In the genomic region with DNA sequence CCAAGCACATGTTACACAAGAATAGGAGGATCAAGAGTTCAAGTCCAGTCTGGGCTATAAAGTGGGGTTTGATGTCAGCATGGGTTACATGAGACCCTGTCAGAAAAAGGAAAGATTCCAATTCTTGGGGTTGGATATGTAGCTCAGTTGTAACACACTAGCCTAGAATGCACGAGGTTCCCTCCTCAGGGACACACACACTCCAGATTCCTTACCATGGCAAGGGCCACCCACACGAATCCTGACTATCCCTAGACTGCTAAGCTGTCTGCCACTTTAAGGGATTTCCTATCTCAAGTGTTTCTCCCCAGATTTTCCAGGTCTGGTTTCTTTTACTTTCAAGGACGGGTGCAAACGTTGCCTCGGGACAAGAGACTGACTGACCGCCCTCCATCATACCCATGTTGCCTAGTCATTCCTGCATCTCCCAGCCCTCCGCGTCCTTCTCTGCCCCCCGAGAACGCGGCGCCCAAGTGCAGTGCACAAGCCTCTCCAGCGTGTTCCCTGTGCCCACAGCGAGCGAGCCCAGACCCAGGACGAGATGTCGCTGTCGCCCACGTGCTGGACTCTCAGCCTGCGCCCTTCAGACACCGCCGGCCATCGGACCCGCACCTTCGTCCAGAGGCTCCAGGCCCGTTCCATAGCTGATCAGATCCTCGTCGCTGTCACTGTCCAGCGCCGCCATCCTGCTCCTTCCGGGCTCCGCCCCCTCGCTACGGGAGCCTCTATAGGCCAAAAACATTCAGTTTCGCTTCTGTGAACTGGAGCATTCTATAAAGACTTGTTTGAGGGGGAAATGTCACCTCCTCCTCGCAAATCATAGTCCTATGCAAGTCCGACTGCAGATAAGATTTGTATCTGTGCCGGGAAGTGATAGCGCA, we compare ENCODE assay signal across 8 mouse cellular contexts. TPM values are rescaled to one million over a fixed set of nuclear protein-coding genes. Genes with fewer than 3 reads are reported as not detected.
DNase-seq lines count a peak whose midpoint lies in the region; ATAC-seq and TF ChIP-seq lines count a peak whose summit lies in the region.

Gpatch1 (minus strand) TSS at position 712 of the 881 bp plus-strand sequence.

- H3K4me2 ChIP-seq in lung, embryonic 15.5 days, result peak within 1 kb of the TSS; percentile 72

- ATAC-seq in hematopoietic stem cell, adult 5-6 weeks (replicated peaks in 1 of 2; ENCODE audit: insufficient read depth in 1 of 2, low FRiP score in 2 of 2, low TSS enrichment in 1 of 2, low read depth in 1 of 2, poor library complexity in 2 of 2, severe bottlenecking in 2 of 2), result peak; percentile 89 to 92
- ATAC-seq in lung, embryonic 15.5 days (ENCODE audit: borderline replicate concordance, extremely low read depth, low FRiP score, low TSS enrichment), result peak; percentile 74; the same call in 1 of the 2 replicates

- no peaks in the 10 kb centered on the region for H3K36me3 ChIP-seq in lung, embryonic 15.5 days

- peak within 1 kb of the TSS; percentile 98 for H3K4me3 ChIP-seq in lung, embryonic 15.5 days
- H3K4me3 ChIP-seq in olfactory bulb, adult 2 months (ENCODE audit: insufficient read depth, low read depth, low read length), result peak within 1 kb of the TSS; percentile 95

- TF ChIP-seq POLR2A in olfactory bulb, adult 2 months (IDR thresholded peaks at IDR 0.05; ENCODE audit: insufficient read depth, low read depth, low read length), result 0 out of 2 replicates have a peak, but pooled peaks have one; percentile 38

- no peak for TF ChIP-seq CTCF in olfactory bulb, adult 2 months (IDR thresholded peaks at IDR 0.05; ENCODE audit: insufficient read depth, low read depth, low read length)

- peaks cover 13% of the 10 kb centered on the region for H3K4me1 ChIP-seq in lung, embryonic 15.5 days
- H3K4me1 ChIP-seq in olfactory bulb, adult 2 months (ENCODE audit: control insufficient read depth, insufficient read depth, low read length), result peaks cover 12% of the 10 kb centered on the region

- DNase-seq in MEL-GATA-1-ER (ENCODE audit: extremely low read depth, low read depth), result peak; percentile 75
- DNase-seq in cerebellum, adult 8-10 months, result peak; percentile 96
- peak; percentile 81 for DNase-seq in forelimb bud, embryonic 11.5 days (ENCODE audit: low read depth, low spot score)
- DNase-seq in layer of hippocampus, adult 9-10 months (ENCODE audit: low spot score), result peak; percentile 92
- peak; percentile 75 to 82 for DNase-seq in thymus, adult 18-20 months

- under 1% methylated on average over 39 of the region's 39 CpGs for WGBS in lung, embryonic 15.5 days
- 1% methylated on average over 39 of the region's 39 CpGs for whole genome bisulfite sequencing in olfactory bulb, adult 2 months

- no peaks in the 10 kb centered on the region for H3K9me3 ChIP-seq in lung, embryonic 15.5 days

- H3K27ac ChIP-seq in lung, embryonic 15.5 days, result peak within 1 kb of the TSS; percentile 41; the same call in 1 of the 2 replicates
- H3K27ac ChIP-seq in olfactory bulb, adult 2 months (ENCODE audit: insufficient read depth, low read depth, low read length), result peak within 1 kb of the TSS; percentile 41

- H3K27me3 ChIP-seq in lung, embryonic 15.5 days, result no peaks in the 10 kb centered on the region

- H3K9ac ChIP-seq in lung, embryonic 15.5 days, result peak within 1 kb of the TSS; percentile 86

RNA-seq across cellular contexts. Expression of gene Gpatch1, which starts in this region (rescaled TPM):
- 17.3 and 20.3 TPM in 2 replicates for total RNA-seq in hematopoietic stem cell, adult 5-6 weeks (2017)
- polyA plus RNA-seq in lung, embryonic 15.5 days (2015; fragmentation: Nextera tagmentation; extraction: Ambion mirVana), result 14.2 and 15.7 TPM in 2 replicates
- polyA plus RNA-seq in olfactory bulb, adult 2 months (2012; ENCODE audit: insufficient read depth, insufficient read length, low replicate concordance, missing spikeins), result not detected in 2 replicates

Comparison
In these comparisons a context has a peak if more than half of its experiments do, and no peak if none do; other contexts are left out.
1. Peak in every context shown above with its lines: DNase-seq, ATAC-seq, H3K4me3 ChIP-seq and H3K27ac ChIP-seq.